Mouse (Mus musculus) left cerebral cortex, postnatal 10 days (tissue): Measurements from ENCODE around the gene Spns2. TPM values are rescaled to one million over a fixed set of nuclear protein-coding genes. Genes with fewer than 3 reads are reported as not detected.
A peak's percentile ranks its signal among the peaks of the same experiment; 100 is the strongest.

Source experiments
- DNase-seq, 2 experiments: peaks; one replicate each; pipeline ENCODE4 v3.0.0; 2021 to 2022; ENCODE audit warnings: low spot score in 2 of 2, mixed read lengths in 1 of 2; ENCODE audit errors: extremely low spot score in 1 of 2
- intact Hi-C: fragments of 180-260 bp; cut with DNase I; formaldehyde crosslinking; loops from one replicate; pipeline ENCODE4 v1.15.1; 2025
- total RNA-seq, 2 experiments: library from RNA; stranded (reverse); gene quantifications; 2 replicates each; pipeline ENCODE4 v1.2.3; 2021

The Spns2 gene
- total RNA-seq, 2 experiments from 2014 or later: 30.8 to 37.4 TPM

DNA sequence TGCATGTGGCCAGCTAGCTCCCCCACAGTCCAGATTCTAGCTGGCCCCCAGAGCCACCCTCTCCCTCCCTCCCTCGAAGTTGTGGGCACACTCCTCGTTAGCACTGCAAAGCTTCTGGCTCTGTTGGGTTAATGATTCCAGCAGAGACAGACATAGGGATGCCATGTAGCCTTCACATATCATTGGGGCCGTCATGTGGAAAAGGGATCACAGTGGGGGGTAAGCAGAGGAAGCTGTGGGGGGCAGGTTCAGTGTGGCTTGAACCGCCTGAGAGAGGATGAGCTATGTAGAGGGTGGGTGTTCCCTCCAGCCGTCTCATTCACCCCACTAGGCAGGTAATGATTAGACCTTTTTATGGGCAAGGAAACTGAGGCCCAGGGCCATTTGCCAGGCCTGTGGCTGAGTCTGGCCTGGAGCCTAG lies 13.8 kb upstream of the Spns2 start:
- intact Hi-C loops: no loop called here
- DNase-seq: no peak

DNA sequence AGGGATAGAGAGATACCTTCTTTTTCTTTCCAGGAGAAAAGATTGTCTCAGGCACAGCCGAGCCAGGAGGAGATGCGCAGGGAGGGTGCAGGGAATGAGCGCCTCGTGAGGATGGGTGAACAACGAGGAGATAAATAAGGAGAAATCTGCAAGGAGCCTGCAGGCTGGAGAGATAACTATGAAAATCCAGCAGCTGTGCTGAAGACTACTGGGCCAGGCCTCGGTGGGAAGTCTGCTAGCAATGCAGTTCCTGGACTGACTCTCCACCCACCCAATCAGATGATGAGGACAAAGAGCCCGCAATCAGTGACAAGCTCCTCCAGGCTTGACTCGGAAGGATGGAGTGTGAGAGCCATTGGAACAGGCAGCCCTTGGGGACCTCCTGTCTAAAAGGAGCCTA lies 12.5 kb upstream of the Spns2 start:
- peak in 1 of 2 experiments; percentile 38 for DNase-seq
- intact Hi-C loops: no loop called here

DNA sequence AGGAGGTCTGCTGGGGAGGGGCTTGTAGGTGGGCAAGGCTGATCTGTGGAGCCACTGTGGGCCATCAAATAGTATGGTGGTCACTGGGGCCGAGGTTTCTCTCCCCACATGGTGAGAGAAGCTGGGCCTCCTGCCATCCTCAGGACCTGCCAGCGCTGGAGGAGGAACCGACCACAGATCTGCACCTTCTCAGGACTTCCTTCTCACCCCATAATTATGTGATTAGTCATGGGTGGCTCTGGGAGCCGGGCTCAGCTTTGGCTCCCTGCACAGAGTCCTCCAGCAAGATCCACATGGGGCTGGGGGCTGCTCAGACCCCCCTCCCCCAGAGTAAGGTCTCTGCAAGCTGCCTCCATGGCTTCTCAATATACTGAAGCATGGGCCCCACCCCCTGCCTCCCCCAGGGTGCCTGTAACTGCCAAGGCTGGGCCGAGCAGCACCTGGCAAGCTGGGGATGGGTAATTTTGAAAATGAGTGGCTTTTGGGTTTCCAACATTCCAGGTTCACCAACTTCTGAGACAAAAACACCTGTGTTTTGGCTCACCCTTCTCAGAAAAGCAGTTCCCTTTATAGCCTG lies 11.8 kb upstream of the Spns2 start:
- intact Hi-C loops: no loop called here
- no peak for DNase-seq

DNA sequence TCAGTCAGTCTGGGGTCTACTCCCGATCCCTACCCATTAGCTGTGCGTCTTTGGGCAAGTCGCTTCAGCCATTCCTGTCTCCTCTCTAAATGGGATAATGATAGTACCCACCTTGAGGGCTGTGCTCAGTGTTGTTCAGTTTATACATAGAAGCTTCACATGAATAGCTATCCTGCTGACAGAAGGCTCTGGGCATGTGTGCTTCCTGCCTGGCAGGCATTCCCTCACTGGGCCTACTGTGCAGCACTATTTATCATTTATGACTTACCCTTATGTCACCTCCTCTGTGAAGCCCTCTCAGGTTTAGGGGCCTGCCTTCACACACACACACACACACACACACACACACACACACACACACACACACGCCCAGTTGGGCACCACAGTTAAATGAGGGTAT lies 10.4 kb upstream of the Spns2 start:
- no peak for DNase-seq
- intact Hi-C loops: no loop called here

DNA sequence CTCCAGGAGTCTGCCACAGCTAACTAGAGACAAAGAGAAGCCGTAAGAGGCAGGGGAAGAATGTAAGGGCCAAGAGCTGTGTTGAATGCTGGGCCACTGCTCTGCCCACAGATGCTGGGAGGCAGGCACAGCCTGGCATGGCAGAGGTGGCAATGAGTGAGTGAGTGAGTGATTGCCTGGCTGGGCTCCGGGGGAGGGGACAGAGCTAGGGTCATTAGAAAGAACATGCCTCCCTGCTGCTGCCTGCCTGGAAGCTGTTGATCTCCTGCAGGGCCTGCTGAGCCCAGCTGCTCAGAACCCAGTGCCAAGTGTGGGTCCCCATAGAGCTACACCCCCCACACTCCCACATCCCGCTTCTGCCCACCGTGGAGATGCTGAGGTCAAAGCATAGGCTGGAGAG lies 7.7 kb upstream of the Spns2 start:
- intact Hi-C loops: no loop called here
- no peak for DNase-seq

DNA sequence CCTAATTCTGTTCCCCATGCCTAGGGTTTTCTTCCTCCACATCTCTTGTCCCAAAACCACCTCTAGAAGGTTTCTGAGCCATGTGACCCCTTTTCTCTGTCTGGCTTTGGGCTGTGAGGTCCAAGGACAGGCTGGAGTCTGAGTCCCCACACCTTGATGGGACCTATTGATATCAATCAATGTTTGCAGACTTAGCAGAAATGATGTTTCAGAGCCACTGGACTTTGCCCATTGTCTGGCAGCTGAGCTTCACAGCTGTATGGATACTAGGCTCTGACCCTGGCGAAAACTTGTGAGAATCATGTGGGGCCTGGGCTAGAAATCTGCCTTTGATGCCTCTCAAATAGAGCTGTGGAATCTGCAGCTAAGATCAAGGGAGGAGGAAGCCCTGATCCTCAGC lies 7.1 kb upstream of the Spns2 start:
- DNase-seq: no peak
- intact Hi-C loops: no loop called here

DNA sequence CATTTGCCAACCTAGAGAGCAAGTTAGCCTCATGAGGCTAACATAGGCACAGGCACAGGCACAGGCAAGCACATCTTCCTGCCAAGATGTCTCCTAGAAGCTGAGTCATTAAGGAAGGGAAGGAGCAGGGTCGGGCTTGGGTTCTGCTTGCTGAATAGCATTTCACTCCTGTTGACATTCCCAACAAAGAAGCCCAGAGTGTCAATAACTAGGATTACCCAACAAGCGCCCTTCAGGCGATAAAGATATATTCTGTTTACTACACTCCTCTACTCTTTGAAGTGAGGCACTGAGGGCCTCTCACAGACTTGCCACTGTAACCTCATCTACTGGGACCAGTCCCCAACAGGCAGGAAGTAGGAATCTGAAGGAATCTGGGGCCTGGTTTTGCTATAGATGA lies 6.4 kb upstream of the Spns2 start:
- DNase-seq: no peak

DNA sequence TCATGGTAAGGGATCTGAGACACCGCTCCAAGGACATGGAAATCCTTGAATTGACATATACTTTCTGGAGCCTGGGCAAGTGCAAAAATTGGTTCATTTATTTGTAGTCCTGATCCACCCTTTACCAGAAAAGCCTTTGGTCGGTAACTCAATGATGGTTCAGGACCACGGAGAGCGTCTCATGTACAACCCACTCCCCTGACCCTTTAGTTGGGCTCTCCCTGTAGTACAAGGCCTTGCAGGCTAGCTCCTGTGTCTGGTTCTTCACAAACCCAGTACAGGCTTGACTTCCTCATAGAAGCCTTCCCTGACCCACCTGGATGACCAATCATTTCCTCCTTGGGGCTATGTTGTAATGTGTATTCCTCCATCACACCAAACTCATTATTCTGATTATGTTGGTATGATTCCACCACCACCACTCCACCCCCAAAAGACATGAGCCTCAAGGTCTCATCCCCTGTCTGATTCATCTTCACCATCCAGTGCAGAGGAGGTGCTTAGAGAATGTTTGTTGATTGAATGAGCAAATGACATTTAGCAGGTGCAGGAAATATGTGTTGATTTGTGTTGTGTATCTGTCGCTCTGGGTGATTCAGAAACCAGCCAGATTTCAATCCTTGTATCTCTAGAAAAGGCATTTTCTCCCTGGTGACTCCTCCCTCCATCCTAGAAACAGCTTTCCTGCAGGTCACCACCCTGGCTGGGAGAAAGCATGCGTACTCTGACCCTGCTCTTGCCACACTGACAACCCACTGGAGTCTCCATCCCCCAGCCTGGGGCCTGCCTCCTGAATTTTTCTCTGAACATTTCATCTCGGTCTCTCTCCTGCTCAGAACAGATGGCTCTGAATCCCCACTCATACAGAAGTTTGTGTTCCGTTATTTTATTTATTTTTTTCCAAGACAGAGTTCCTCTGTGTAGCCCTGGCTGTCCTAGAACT lies 4.6 kb upstream of the Spns2 start:
- intact Hi-C loops: loop anchor here (5.0 kb wide), 1 partner anchor 68 kb away; no protein-coding TSS in a partner anchor
- no peak for DNase-seq

More for the DNA sequence above, 6.4 kb upstream of the Spns2 start:
- intact Hi-C loops: no loop called here

DNA sequence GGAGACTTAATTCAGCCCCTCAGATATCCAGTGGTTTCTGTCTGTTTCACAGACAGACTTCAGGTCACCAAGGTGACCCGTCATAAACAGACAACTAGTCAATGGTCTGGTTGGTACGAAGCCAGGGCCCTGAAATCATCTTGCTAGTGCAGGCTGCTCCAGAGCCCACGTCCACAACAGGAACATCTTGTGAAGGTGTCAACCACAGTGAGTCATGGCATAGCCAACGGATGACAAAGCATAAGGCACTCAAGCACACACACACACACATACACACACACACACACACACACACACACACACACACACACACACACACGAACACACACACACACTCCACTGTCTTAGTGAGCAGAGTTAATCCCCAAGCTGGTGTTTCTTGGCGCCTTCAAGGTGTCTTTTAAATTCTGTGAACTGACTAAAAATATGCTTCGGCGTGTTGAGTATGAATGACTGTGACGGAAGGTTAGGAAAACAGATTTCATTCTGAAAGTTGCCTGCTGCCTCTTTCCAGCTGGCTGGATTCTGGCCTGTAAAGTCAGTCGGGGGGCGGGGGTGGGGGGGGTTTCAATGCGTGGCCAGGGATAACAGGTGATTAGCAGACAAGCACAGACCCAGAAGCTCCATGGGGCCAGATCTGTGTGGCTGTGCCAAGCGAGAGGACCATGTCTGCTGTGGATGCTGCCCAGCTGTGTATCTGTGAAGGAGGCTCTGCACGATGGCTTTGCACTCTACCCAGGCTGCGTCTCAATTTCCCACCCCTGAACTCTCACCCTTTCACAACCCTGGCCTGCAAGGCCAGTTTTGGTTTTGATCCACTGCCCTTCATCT lies 1.6 kb upstream of the Spns2 start:
- intact Hi-C loops: loop anchor here (5.0 kb wide), 1 partner anchor 71 kb away; no protein-coding TSS in a partner anchor
- DNase-seq: no peak

DNA sequence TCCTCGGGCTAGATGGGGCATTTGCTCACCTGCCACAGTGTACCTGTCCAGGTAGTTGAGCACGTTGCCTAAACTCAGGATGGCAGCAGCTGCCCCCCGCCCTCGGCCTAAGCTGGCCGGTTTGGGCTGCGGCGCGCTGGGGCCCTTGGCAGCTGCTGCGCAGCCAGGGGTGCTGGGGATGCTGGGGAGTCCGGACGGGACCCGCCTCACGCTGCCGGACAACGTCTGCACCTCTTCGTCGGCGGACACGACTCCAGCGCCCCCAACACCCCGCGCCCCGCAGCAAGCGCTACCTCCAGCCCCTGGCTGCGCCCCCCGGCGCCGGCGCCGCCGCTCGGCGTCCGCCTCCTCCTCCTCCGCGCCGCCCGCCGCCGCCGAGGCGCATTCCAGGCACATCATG lies 307 bp downstream of the Spns2 start:
- intact Hi-C loops: no loop called here
- DNase-seq: peak in 1 of 2 experiments; percentile 55

DNA sequence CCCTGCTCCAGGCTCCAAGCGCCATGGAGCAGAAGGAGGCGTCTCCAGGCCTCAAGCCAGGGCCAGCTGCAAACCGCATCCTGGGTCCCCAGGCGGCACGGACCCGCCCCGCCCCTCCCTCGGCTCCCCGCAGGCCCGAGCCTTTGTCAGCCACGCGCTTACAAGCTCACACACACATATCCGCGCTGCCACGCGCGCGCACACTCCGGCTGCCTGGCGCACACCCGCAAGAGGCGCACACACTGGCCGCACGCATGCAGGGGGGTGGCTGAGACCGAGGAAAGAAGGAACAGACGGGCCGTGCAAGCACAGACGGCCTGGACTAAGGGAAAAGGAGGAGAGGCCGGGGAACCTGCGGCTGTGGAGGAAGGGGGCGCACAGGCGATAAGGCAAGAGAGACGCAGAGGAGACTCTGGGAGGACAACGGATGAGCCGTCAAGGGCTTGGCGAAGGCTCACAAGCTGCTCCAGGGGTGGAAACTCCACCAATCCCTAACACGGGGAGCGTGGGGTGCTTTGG lies 892 bp downstream of the Spns2 start:
- peak; percentile 66 to 83 for DNase-seq
- intact Hi-C loops: no loop called here

DNA sequence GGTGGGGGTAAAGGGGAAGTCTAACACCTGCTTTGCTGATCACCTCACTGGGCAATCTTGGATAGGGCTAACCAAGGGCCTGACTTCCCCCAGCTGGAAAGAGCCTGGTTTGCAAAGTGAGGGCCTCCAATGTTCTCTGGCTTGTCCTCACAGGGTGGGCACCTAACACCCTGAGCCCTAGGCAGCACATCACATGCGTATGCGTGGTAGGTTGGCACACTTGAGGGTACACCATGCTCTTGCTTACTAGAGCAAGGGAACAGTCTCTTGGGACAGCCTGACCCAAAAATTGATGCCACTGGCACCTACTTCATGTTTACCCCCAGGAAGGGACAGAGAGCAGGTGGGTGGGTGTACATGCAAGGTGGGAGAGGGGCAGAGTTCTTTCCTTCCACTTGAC lies 2.0 kb downstream of the Spns2 start:
- intact Hi-C loops: no loop called here
- no peak for DNase-seq

DNA sequence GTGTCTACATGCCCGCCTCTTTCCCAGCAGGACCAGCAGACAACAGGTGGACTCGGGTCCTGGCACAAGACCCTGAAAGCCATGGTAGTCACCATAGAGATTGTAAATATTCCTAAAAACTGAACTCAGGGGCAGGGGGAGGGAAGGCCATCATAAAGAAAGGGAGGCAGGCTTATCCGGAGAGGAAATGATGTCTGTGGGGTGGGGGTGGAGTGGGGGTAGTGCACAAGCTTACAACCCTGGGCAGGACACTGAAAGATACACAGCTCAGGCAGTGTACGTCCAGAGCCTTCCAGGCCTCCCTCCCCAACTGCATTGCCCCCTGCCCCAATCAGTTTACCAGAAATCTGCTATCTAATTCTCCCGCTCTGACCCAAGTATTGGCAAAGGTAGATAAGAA lies 2.5 kb downstream of the Spns2 start:
- intact Hi-C loops: no loop called here
- no peak for DNase-seq

DNA sequence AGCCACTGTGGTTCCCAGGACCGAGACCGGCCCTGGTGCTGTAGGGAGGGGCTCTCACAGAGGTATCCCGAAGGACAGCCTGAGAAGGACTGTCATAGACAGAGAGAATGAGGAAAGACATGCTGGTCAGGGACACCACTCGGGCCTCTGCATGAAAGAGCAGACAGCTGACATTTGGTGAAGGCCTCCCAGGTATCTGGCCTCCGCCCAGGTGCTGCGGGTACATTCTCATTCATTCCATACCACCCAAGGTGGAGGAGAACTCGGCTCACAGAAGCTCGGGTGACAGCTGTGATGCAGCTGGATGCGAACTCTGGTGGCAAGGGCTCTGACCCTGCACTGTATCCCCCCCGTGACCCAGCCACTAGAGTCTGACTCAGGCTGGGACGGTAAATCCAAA lies 3.7 kb downstream of the Spns2 start:
- intact Hi-C loops: no loop called here

DNA sequence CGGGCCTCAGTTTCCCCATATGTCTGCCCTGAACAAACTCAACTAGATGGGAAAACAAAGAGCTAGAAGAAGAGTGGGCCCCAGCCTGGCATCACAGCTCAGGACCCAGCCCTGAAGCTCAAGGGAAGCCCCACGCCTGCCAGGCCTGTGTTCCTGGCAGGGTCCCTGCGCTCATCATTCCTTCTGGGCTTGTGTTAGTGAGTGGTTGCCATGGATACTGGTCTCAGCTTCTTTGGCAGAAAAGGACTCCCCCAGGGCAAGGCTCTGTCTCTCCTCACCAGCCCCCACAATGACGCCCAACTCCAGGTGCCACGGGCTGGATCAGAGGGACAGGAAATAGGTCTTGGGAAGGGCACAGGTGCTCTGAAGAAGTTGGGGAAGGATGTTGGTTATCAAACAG lies 4.5 kb downstream of the Spns2 start:
- intact Hi-C loops: no loop called here
- peak in 1 of 2 experiments; percentile 68 for DNase-seq

More for the DNA sequence above, 3.7 kb downstream of the Spns2 start:
- no peak for DNase-seq

DNA sequence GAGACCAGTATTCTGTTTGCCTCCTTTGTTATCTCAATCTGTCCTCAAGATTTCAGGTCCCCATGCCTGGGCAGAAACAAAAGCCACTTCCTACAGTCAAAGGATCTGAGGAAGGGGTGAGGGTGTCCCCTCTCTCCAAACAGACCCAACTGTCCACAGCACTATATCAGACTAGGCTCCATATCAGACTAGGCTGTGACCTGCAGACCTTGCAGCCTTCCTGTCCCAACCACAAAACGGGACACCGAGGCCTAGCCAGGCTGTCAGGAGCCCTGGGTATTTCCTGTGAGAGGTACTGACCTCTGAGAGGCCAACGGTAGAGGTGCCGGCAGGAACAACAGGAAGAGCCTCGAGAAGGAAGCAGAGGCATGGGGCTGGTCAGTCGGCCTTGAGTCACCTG lies 5.2 kb downstream of the Spns2 start:
- no peak for DNase-seq
- intact Hi-C loops: no loop called here

DNA sequence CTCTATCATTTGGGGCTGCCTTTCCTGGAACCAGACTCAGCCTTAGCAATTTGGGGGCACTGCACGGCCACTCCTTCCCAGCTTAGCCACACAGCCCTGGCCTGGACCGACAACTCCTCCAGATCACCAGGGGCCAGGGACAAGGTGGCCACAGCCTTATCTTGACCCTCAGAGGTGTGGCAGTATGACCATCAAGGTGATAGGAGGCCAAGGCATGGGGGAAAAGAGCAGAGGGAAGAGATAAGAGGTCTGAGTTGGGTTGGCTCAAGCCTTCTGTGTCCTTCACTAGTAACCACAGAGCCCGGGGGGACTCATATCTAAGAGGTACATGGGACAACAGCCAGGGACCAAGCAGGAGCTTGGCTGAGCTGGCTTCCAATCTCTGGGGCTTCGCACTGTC lies 7.8 kb downstream of the Spns2 start:
- DNase-seq: no peak
- intact Hi-C loops: no loop called here

DNA sequence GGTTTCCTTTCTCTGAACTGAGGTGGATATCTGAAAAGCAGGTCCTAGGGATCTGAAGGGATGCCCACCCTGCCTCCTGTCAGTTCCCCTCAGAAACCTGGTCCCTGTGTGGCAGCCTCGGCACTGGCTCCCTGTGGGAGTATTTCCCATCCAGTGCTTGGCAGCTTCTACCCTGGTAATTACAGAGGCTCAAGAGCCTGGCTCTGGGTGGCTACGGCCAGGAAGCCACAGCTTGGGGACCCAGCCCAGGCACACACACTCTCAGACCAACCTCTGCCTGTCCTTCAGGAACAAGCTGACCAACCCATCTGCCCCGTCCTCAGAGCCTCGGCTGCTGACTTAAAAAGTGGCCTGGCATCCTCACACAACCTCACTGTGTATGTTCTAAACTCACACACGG lies 8.4 kb downstream of the Spns2 start:
- intact Hi-C loops: no loop called here

DNA sequence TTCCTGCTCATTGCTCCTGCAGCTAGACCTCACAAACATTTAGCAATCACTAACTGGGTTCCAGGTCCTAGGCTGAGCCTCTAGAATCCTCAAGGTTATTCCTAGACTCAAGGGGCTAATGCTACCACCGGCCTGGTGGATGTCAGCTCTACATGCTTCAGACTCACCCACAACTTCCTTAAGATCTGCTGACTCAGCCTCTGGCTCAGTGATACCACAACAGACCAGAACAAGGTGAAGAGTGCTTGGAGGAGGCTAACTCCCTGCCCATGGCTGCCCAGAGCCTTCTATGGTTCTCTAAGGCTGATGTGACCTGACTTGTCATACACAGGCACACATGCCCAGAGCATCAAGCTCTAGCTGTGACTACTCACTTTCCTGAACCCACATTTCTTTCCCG lies 10.2 kb downstream of the Spns2 start:
- no peak for DNase-seq
- intact Hi-C loops: no loop called here

More for the DNA sequence above, 8.4 kb downstream of the Spns2 start:
- no peak for DNase-seq
